Mouse (Mus musculus): ENCODE results near the gene E430018J23Rik. TPM values are rescaled to one million over a fixed set of nuclear protein-coding genes. Genes with fewer than 3 reads are reported as not detected.

E430018J23Rik gene
- polyA plus RNA-seq, 1 experiment, result 4.3 TPM

DNA sequence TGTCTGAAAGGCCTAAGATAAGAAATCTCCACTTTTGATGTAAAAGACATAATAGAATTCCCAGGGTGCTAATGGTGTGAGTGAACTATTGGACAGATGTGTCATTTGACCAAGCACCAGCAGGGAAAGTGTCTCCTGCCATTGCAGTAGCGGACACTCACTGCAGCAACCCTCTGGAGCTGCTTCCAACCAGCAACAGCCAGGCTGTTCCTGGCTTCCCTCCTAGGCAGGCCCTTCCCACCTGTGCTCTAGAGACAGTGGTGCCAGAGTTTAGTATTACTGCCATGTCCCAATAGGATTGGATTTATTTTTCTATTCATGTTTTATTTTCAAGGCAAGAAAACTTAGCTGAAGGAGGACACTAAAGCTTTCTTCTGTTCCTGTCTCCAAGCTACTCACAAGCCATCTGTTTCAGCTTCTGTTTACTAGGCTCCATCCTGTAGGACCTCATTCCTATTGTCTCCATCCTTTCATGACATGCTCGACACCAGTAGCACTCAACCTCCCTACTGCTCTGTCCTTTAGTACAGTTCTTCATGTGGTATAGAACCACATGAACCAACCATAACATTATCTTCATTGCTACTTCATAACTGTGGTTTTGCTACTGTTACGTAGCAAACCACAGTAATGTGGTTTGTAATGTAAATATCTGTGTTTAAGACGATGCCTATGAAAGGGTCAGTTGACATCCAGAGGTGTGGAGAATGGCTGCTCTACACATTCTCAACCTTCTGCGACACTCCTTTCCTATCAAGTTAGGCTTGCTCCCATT is 42.0 kb downstream of the E430018J23Rik start:
- no peak for DNase-seq (ENCODE audit: low read depth in 1 of 2, low spot score in 2 of 2)
- Histone ChIP-seq H3K4me1 (ENCODE audit: control insufficient read depth, insufficient read depth, insufficient read length) (no peaks in the 10 kb centered on the region), H3K27ac (ENCODE audit: insufficient read depth, low read length) (no peak overlapping the region), H3K27me3 (ENCODE audit: control insufficient read depth, insufficient read depth, low read length) (no peaks in the 10 kb centered on the region; the same call in 1 of the 2 replicates), H3K36me3 (ENCODE audit: control insufficient read depth, insufficient read depth, low read length) (no peaks in the 10 kb centered on the region), H3K4me3 (ENCODE audit: extremely low read depth, insufficient read depth, insufficient read length) (no peak overlapping the region)
- TF ChIP-seq POLR2A (IDR thresholded peaks at IDR 0.05; ENCODE audit: low read depth, low read length) (no peak), CTCF (IDR thresholded peaks at IDR 0.05; ENCODE audit: extremely low read depth, insufficient read depth, insufficient read length, insufficient replicate concordance) (no peak)
- WGBS, result 48% methylated on average over 5 of the region's 5 CpGs

DNA sequence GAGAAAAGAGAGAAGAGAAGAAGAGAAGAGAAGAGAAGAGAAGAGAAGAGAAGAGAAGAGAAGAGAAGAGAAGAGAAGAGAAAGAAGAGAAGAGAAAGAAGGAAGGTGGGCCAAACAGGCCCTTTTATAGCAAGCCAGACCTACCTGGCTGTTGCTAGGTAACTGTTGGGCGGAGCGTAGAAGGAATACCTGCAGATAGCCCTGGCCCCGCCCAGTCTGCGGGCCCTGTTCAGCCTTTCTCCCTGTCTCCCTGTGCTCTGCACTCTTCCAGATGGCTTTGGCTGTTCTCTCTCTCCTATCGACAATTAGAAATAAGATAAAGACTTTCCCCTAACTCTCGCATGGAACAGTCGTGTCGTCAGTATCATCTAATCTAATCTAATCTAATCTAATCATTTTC is 46.8 kb downstream of the E430018J23Rik start:
- no peak for DNase-seq (ENCODE audit: low read depth in 1 of 2, low spot score in 2 of 2)
- Histone ChIP-seq H3K4me1 (ENCODE audit: control insufficient read depth, insufficient read depth, insufficient read length) (no peaks in the 10 kb centered on the region), H3K27ac (ENCODE audit: insufficient read depth, low read length) (no peak overlapping the region), H3K36me3 (ENCODE audit: control insufficient read depth, insufficient read depth, low read length) (no peaks in the 10 kb centered on the region), H3K4me3 (ENCODE audit: extremely low read depth, insufficient read depth, insufficient read length) (no peak overlapping the region), H3K27me3 (ENCODE audit: control insufficient read depth, insufficient read depth, low read length) (no peaks in the 10 kb centered on the region)
- WGBS, result 56% methylated on average over 8 of the region's 8 CpGs
- no peak for TF ChIP-seq CTCF (IDR thresholded peaks at IDR 0.05; ENCODE audit: extremely low read depth, insufficient read depth, insufficient read length, insufficient replicate concordance)
- TF ChIP-seq POLR2A (IDR thresholded peaks at IDR 0.05; ENCODE audit: low read depth, low read length), result no peak

DNA sequence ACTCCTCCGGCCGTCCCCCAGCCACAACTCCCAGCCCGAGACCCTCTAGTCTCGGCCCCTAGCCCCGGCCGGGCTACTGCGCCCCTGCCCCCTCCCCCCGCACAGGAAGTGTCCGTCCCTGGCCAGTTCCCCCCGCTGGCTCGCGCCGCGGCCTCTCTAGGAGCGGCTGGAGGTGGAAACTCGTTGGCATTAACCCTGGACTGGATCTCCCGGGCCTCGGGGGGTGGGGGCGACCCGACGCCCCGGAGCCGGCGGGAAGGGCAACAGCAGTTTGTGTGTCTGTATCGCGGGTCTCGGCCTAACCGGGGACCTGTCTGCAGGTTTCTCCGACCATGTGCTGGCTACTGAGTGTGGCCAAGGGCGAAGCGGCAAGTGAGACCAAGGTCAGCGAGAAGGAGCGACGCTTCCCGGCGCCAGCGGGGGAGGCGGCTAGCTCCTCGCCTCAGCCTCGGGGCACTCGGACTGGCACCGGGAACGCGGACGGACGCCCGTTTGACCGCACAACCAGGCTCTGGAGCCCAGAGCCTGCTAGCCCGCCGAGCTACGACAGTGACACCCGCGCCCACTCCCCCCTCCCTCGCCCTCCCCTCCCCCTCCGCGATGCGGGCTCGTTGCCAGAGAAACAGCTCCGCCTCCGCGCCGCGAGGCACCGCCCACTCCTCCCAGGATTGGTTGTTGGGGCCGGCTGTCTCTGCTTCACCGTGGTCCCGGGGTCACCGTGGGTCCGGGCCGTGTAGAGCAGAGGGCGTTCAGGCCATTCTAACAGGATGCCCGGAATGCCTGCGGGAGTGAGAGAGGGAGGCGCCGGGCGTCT is 47.7 kb downstream of the E430018J23Rik start, which contains the start of gene Zfp768:
Gene Zfp768 (minus strand): TSS at position 78 of the 814 bp plus-strand sequence.
- peak; percentile 50 to 85 for DNase-seq (ENCODE audit: low read depth in 1 of 2, low spot score in 2 of 2)
- peak within 1 kb of the TSS; percentile 76 for H3K4me3 ChIP-seq (ENCODE audit: extremely low read depth, insufficient read depth, insufficient read length)
- no peaks in the 10 kb centered on the region for H3K27me3 ChIP-seq (ENCODE audit: control insufficient read depth, insufficient read depth, low read length)
- WGBS, result under 1% methylated on average over 74 of the region's 76 CpGs
- peak within 1 kb of the TSS; percentile 81 for H3K27ac ChIP-seq (ENCODE audit: insufficient read depth, low read length)
- no peaks in the 10 kb centered on the region for H3K4me1 ChIP-seq (ENCODE audit: control insufficient read depth, insufficient read depth, insufficient read length)
- TF ChIP-seq POLR2A (IDR thresholded peaks at IDR 0.05; ENCODE audit: low read depth, low read length), result no peak
- no peak for TF ChIP-seq CTCF (IDR thresholded peaks at IDR 0.05; ENCODE audit: extremely low read depth, insufficient read depth, insufficient read length, insufficient replicate concordance)
- no peaks in the 10 kb centered on the region for H3K36me3 ChIP-seq (ENCODE audit: control insufficient read depth, insufficient read depth, low read length)

DNA sequence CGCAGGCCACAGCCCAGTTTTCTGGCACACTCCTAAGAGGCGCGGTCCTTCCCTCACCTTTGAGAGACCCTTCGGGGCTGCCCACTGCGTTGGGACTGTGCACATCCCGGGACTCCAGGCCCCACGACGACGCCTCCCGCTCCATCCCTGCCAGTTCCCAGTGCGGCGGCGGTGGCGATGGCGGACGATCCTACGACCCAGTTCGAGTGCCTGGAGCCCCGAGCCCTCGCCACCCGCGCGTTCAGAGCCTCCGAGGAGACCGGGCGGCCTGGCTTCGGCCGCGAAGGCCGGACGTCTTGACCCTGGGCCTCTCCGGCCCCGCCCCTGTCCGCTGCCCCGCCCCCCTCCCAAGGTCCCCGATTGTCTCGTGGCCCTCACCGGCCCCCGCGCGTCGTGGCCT is 48.3 kb downstream of the E430018J23Rik start:
- DNase-seq (ENCODE audit: low read depth in 1 of 2, low spot score in 2 of 2), result no peak
- WGBS, result 4% methylated on average over 40 of the region's 42 CpGs
- no peaks in the 10 kb centered on the region for H3K36me3 ChIP-seq (ENCODE audit: control insufficient read depth, insufficient read depth, low read length)
- peak overlapping the region; percentile 76 for H3K4me3 ChIP-seq (ENCODE audit: extremely low read depth, insufficient read depth, insufficient read length)
- no peak for TF ChIP-seq POLR2A (IDR thresholded peaks at IDR 0.05; ENCODE audit: low read depth, low read length)
- no peak for TF ChIP-seq CTCF (IDR thresholded peaks at IDR 0.05; ENCODE audit: extremely low read depth, insufficient read depth, insufficient read length, insufficient replicate concordance)
- H3K4me1 ChIP-seq (ENCODE audit: control insufficient read depth, insufficient read depth, insufficient read length), result no peaks in the 10 kb centered on the region
- peak overlapping the region; percentile 81 for H3K27ac ChIP-seq (ENCODE audit: insufficient read depth, low read length)
- no peaks in the 10 kb centered on the region for H3K27me3 ChIP-seq (ENCODE audit: control insufficient read depth, insufficient read depth, low read length)

DNA sequence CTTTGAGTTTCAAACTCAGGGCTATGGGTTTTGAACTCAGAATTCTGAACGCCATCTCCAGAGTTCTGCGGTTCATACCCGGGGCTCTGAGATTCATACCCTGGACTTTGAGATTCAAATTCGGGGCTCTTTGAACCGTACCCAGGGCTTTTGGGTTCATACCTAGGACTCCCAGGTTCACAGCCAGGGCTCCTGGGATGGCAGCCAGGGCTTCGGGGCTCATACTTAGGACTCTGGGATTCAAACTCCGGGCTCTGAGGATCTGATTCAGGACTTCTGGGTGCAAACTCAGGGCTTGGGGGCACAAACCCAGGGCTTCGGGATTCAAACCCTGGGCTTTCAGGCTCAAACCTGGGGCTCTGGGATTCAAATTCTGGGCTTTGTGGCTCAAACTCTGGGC is 49.1 kb downstream of the E430018J23Rik start:
- Histone ChIP-seq H3K27me3 (ENCODE audit: control insufficient read depth, insufficient read depth, low read length) (no peaks in the 10 kb centered on the region), H3K4me1 (ENCODE audit: control insufficient read depth, insufficient read depth, insufficient read length) (no peaks in the 10 kb centered on the region), H3K36me3 (ENCODE audit: control insufficient read depth, insufficient read depth, low read length) (no peaks in the 10 kb centered on the region), H3K27ac (ENCODE audit: insufficient read depth, low read length) (no peak overlapping the region), H3K4me3 (ENCODE audit: extremely low read depth, insufficient read depth, insufficient read length) (no peak overlapping the region)
- 87% methylated on average over 8 of the region's 8 CpGs for WGBS
- DNase-seq (ENCODE audit: low read depth in 1 of 2, low spot score in 2 of 2), result no peak
- TF ChIP-seq POLR2A (IDR thresholded peaks at IDR 0.05; ENCODE audit: low read depth, low read length), result no peak
- no peak for TF ChIP-seq CTCF (IDR thresholded peaks at IDR 0.05; ENCODE audit: extremely low read depth, insufficient read depth, insufficient read length, insufficient replicate concordance)

DNA sequence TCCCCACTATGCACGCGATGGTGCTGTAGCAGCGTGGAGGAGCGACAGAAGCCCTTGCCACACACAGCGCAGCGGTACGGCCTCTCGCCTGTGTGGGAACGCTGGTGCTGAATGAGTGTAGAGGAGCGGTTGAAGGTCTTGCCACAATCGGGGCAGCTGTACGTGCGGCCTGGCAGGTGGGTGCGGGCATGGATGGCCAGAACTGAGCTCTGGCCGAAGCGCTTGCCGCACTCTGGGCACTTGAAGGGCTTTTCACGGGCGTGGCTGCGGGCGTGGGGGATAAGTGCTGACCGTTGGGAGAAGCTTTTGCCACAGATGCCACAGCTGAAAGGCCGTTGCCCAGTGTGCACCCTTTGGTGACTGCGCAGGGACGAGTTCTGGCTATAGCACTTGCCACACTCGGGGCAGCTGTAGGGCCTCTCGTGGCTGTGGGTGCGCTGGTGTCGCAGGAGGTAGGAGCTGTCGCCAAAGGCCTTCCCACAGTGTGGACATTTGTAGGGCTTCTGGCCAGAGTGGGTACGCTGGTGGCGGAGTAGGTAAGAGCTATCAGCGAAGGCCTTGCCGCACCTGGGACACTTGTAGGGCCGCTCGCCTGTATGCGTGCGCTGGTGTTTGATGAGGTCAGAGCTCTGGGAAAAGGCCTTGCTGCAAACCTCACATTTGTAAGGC is 49.9 kb downstream of the E430018J23Rik start:
- no peak for DNase-seq (ENCODE audit: low read depth in 1 of 2, low spot score in 2 of 2)
- H3K27me3 ChIP-seq (ENCODE audit: control insufficient read depth, insufficient read depth, low read length), result no peaks in the 10 kb centered on the region
- H3K4me3 ChIP-seq (ENCODE audit: extremely low read depth, insufficient read depth, insufficient read length), result no peak overlapping the region
- no peaks in the 10 kb centered on the region for H3K36me3 ChIP-seq (ENCODE audit: control insufficient read depth, insufficient read depth, low read length)
- no peak overlapping the region for H3K27ac ChIP-seq (ENCODE audit: insufficient read depth, low read length)
- 96% methylated on average over 38 of the region's 38 CpGs for WGBS
- TF ChIP-seq POLR2A (IDR thresholded peaks at IDR 0.05; ENCODE audit: low read depth, low read length) (no peak), CTCF (IDR thresholded peaks at IDR 0.05; ENCODE audit: extremely low read depth, insufficient read depth, insufficient read length, insufficient replicate concordance) (no peak)
- H3K4me1 ChIP-seq (ENCODE audit: control insufficient read depth, insufficient read depth, insufficient read length), result no peaks in the 10 kb centered on the region
